11 mouse cellular contexts compared by ENCODE assay signal in genomic region chr7:113121911-113122319, GRCm38 (mm10).
A peak's percentile ranks its signal among the peaks of the same experiment; 100 is the strongest.
DNase-seq lines count a peak whose midpoint lies in the region; ATAC-seq and TF ChIP-seq lines count a peak whose summit lies in the region.
"Had no signal": no experiment of that assay in that cellular context is flagged by ENCODE, and none has a peak within 500 bp of the region (broad histone marks: within the 10 kb centered on the region; RNA-seq: fewer than 3 reads in every experiment).

No protein-coding gene starts in this region.

- no peak for TF ChIP-seq EP300 in stomach, postnatal 0 days (optimal IDR thresholded peaks at IDR 0.05)

- H3K9ac ChIP-seq in intestine, embryonic 16.5 days (ENCODE audit: low read depth, low read length): no peak overlapping the region
- no peak overlapping the region for H3K9ac ChIP-seq in stomach, postnatal 0 days (ENCODE audit: low read length)
- H3K9ac ChIP-seq in midbrain, postnatal 0 days (replicated peaks; ENCODE audit: low read length, poor library complexity, severe bottlenecking): no peak overlapping the region
- H3K9ac ChIP-seq: neural tube, embryonic 12.5 days had no signal

- H3K27me3 ChIP-seq in intestine, embryonic 16.5 days (replicated peaks; ENCODE audit: control insufficient read depth, insufficient read depth, low read length): no peaks in the 10 kb centered on the region
- H3K27me3 ChIP-seq in stomach, postnatal 0 days (ENCODE audit: control insufficient read depth, insufficient read depth, low read length): no peaks in the 10 kb centered on the region
- H3K27me3 ChIP-seq in midbrain, postnatal 0 days (ENCODE audit: insufficient read depth, low read length): no peaks in the 10 kb centered on the region
- H3K27me3 ChIP-seq: neural tube, embryonic 12.5 days had no signal

- H3K4me2 ChIP-seq in intestine, embryonic 16.5 days (ENCODE audit: low read depth, low read length): peak overlapping the region; percentile 21
- H3K4me2 ChIP-seq in stomach, postnatal 0 days (replicated peaks; ENCODE audit: low read depth): no peak overlapping the region
- no peak overlapping the region for H3K4me2 ChIP-seq in midbrain, postnatal 0 days (ENCODE audit: low read depth, low read length, poor library complexity, severe bottlenecking)
- H3K4me2 ChIP-seq: neural tube, embryonic 12.5 days had no signal

- WGBS in intestine, embryonic 16.5 days: 17% methylated on average over 6 of the region's 6 CpGs
- WGBS in large intestine, adult 2 months: 16% methylated on average over 6 of the region's 6 CpGs
- 11% methylated on average over 6 of the region's 6 CpGs for WGBS in stomach, postnatal 0 days
- whole genome bisulfite sequencing in midbrain, postnatal 0 days: 57% methylated on average over 6 of the region's 6 CpGs

- ATAC-seq in intestine, embryonic 16.5 days: peak; percentile 92
- ATAC-seq in stomach, postnatal 0 days (ENCODE audit: low FRiP score, low TSS enrichment): peak; percentile 81
- no peak for ATAC-seq in midbrain, postnatal 0 days (ENCODE audit: low FRiP score)

- peak overlapping the region; percentile 23 for H3K27ac ChIP-seq in intestine, embryonic 16.5 days (ENCODE audit: low read length)
- 0 out of 2 replicates have a peak overlapping the region, but pooled peaks have one; percentile 30 for H3K27ac ChIP-seq in stomach, postnatal 0 days (replicated peaks)
- no peak overlapping the region for H3K27ac ChIP-seq in midbrain, postnatal 0 days (ENCODE audit: low read depth, low read length)
- H3K27ac ChIP-seq: neural tube, embryonic 12.5 days had no signal

- DNase-seq in right cerebral cortex, adult 2 months (ENCODE audit: low spot score in 2 of 2): peak; percentile 46 to 53
- no peak for DNase-seq in right cerebral cortex, postnatal 36 days (ENCODE audit: low spot score in 2 of 2)
- DNase-seq in large intestine, adult 2 months (ENCODE audit: low read depth, low spot score): peak; percentile 58
- peak; percentile 84 for DNase-seq in stomach, postnatal 0 days (ENCODE audit: low spot score)
- no peak for DNase-seq in midbrain, postnatal 0 days (ENCODE audit: low spot score)
- no peak for DNase-seq in urinary bladder, postnatal 25 days (ENCODE audit: low spot score)
- DNase-seq in heart, adult 8-10 months (ENCODE audit: low spot score): no peak
- DNase-seq: heart, postnatal 10 days had no signal

- no peak overlapping the region for H3K4me3 ChIP-seq in intestine, embryonic 16.5 days (ENCODE audit: low read length)
- H3K4me3 ChIP-seq in stomach, postnatal 0 days (ENCODE audit: low read depth, low read length): no peak overlapping the region
- no peak overlapping the region for H3K4me3 ChIP-seq in midbrain, postnatal 0 days (ENCODE audit: low read depth, low read length)
- H3K4me3 ChIP-seq: neural tube, embryonic 12.5 days had no signal

- peaks cover 5% of the 10 kb centered on the region; the same call in 1 of the 2 replicates for H3K4me1 ChIP-seq in intestine, embryonic 16.5 days (ENCODE audit: control insufficient read depth, insufficient read depth, low read length)
- H3K4me1 ChIP-seq in stomach, postnatal 0 days (replicated peaks; ENCODE audit: control insufficient read depth, insufficient read depth): no peaks in the 10 kb centered on the region
- H3K4me1 ChIP-seq in midbrain, postnatal 0 days (ENCODE audit: insufficient read depth, low read length): no peaks in the 10 kb centered on the region
- H3K4me1 ChIP-seq: neural tube, embryonic 12.5 days had no signal

- H3K9me3 ChIP-seq in intestine, embryonic 16.5 days (ENCODE audit: control insufficient read depth, low read length): no peaks in the 10 kb centered on the region
- H3K9me3 ChIP-seq in stomach, postnatal 0 days (ENCODE audit: control insufficient read depth, low read length): no peaks in the 10 kb centered on the region
- H3K9me3 ChIP-seq in midbrain, postnatal 0 days (ENCODE audit: low read length): no peaks in the 10 kb centered on the region
- H3K9me3 ChIP-seq: G1E; neural tube, embryonic 12.5 days had no signal

- no peak for TF ChIP-seq CTCF in stomach, postnatal 0 days (IDR thresholded peaks at IDR 0.05; ENCODE audit: low read depth)
- no peak for TF ChIP-seq CTCF in midbrain, postnatal 0 days (IDR thresholded peaks at IDR 0.05)

- no peaks in the 10 kb centered on the region for H3K36me3 ChIP-seq in intestine, embryonic 16.5 days (ENCODE audit: control insufficient read depth, insufficient read depth, low read length)
- H3K36me3 ChIP-seq in stomach, postnatal 0 days (ENCODE audit: control insufficient read depth, insufficient read depth, low read length): no peaks in the 10 kb centered on the region
- H3K36me3 ChIP-seq in midbrain, postnatal 0 days (ENCODE audit: insufficient read depth, low read length): no peaks in the 10 kb centered on the region
- H3K36me3 ChIP-seq: G1E; neural tube, embryonic 12.5 days had no signal

Comparison
In these comparisons a context has a peak if more than half of its experiments do, and no peak if none do; other contexts are left out.
1. DNase-seq: peak in right cerebral cortex, adult 2 months (2 of 2), large intestine, adult 2 months (single experiment) and stomach, postnatal 0 days (single experiment); none in right cerebral cortex, postnatal 36 days (0 of 2), midbrain, postnatal 0 days (single experiment), urinary bladder, postnatal 25 days (single experiment) and heart, adult 8-10 months (single experiment).